Mouse (Mus musculus): ENCODE measurements around the gene Mbd3.

DNA sequence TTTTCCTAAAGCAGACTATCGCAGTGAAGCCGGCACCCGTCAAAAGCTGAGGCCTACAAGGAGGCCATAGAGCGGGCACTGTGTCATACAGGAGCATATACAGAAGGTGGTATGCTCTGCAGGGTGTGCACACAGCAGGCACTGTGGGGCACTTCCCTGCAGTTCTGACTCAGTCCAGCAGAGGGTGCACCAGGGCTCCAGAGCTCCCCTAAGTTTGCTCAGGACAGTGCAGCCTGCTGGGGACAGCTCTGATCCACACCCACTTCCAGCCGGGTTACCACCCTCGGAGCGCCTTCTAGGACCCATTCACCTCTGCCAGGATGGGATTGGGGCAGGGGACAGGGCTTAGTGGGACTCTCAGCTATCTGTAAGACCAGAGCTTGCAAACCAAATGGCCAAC, 49.1 kb downstream of the Mbd3 start:
- TF ChIP-seq CTCF (IDR thresholded peaks at IDR 0.05; ENCODE audit: extremely low read depth, insufficient read depth, insufficient read length, insufficient replicate concordance) = peak; percentile 95
- TF ChIP-seq POLR2A (IDR thresholded peaks at IDR 0.05; ENCODE audit: low read depth, low read length) = no peak

Measured in spleen, adult 2 months (tissue).